Mouse (Mus musculus): Measurements from ENCODE around the gene Ano1. TPM values are rescaled to one million over a fixed set of nuclear protein-coding genes. Genes with fewer than 3 reads are reported as not detected.

The Ano1 gene
- polyA plus RNA-seq, 1 experiment from 2014 or later, result 26.0 TPM

GRCm38 (mm10) chr7:144620721-144621681, 130.8 kb downstream of the Ano1 start:
- Histone ChIP-seq H3K4me1 (ENCODE audit: control insufficient read depth, insufficient read depth, low read length) (peaks cover 18% of the 10 kb centered on the region), H3K9ac (ENCODE audit: low read length) (no peak overlapping the region), H3K4me3 (ENCODE audit: low read depth, low read length) (no peak overlapping the region), H3K9me3 (ENCODE audit: control insufficient read depth, low read length) (peaks cover 4% of the 10 kb centered on the region; the same call in 1 of the 2 replicates), H3K27me3 (ENCODE audit: control insufficient read depth, insufficient read depth, low read length) (peaks cover under 1% of the 10 kb centered on the region; the same call in 1 of the 2 replicates), H3K36me3 (ENCODE audit: control insufficient read depth, insufficient read depth, low read length) (no peaks in the 10 kb centered on the region), H3K4me2 (no peak overlapping the region), H3K27ac (ENCODE audit: low read depth, low read length) (peak overlapping the region; percentile 14; the same call in 1 of the 2 replicates)
- ATAC-seq (ENCODE audit: low FRiP score) (peak; percentile 31; the same call in 1 of the 2 replicates), DNase-seq (ENCODE audit: low spot score, missing footprints) (no peak)
- 71% methylated on average over 22 of the region's 22 CpGs for WGBS

GRCm38 (mm10) chr7:144620315-144620714, 131.5 kb downstream of the Ano1 start:
- Histone ChIP-seq H3K9ac (ENCODE audit: low read length) (no peak overlapping the region), H3K4me1 (ENCODE audit: control insufficient read depth, insufficient read depth, low read length) (peaks cover 16% of the 10 kb centered on the region), H3K27ac (ENCODE audit: low read depth, low read length) (no peak overlapping the region), H3K4me3 (ENCODE audit: low read depth, low read length) (no peak overlapping the region), H3K4me2 (no peak overlapping the region), H3K27me3 (ENCODE audit: control insufficient read depth, insufficient read depth, low read length) (no peaks in the 10 kb centered on the region; the same call in 1 of the 2 replicates), H3K9me3 (ENCODE audit: control insufficient read depth, low read length) (peaks cover 4% of the 10 kb centered on the region; the same call in 1 of the 2 replicates), H3K36me3 (ENCODE audit: control insufficient read depth, insufficient read depth, low read length) (no peaks in the 10 kb centered on the region)
- ATAC-seq (ENCODE audit: low FRiP score), result no peak
- no peak for DNase-seq (ENCODE audit: low spot score, missing footprints)

GRCm38 (mm10) chr7:144615343-144615742, 136.4 kb downstream of the Ano1 start:
- Histone ChIP-seq H3K9ac (ENCODE audit: low read length) (no peak overlapping the region), H3K36me3 (ENCODE audit: control insufficient read depth, insufficient read depth, low read length) (peaks cover 3% of the 10 kb centered on the region; the same call in 1 of the 2 replicates), H3K4me2 (no peak overlapping the region), H3K27me3 (ENCODE audit: control insufficient read depth, insufficient read depth, low read length) (no peaks in the 10 kb centered on the region), H3K9me3 (ENCODE audit: control insufficient read depth, low read length) (no peaks in the 10 kb centered on the region), H3K27ac (ENCODE audit: low read depth, low read length) (no peak overlapping the region), H3K4me3 (ENCODE audit: low read depth, low read length) (no peak overlapping the region), H3K4me1 (ENCODE audit: control insufficient read depth, insufficient read depth, low read length) (no peaks in the 10 kb centered on the region)
- DNase-seq (ENCODE audit: low spot score, missing footprints), result no peak
- WGBS, result 83% methylated on average over 6 of the region's 6 CpGs
- no peak for ATAC-seq (ENCODE audit: low FRiP score)

GRCm38 (mm10) chr7:144612829-144613228, 138.9 kb downstream of the Ano1 start:
- no peak overlapping the region for H3K9ac ChIP-seq (ENCODE audit: low read length)
- H3K4me1 ChIP-seq (ENCODE audit: control insufficient read depth, insufficient read depth, low read length), result no peaks in the 10 kb centered on the region
- WGBS, result 87% methylated on average over 4 of the region's 4 CpGs
- H3K9me3 ChIP-seq (ENCODE audit: control insufficient read depth, low read length), result no peaks in the 10 kb centered on the region
- no peak overlapping the region for H3K4me3 ChIP-seq (ENCODE audit: low read depth, low read length)
- no peak overlapping the region for H3K27ac ChIP-seq (ENCODE audit: low read depth, low read length)
- ATAC-seq (ENCODE audit: low FRiP score), result no peak
- no peaks in the 10 kb centered on the region for H3K27me3 ChIP-seq (ENCODE audit: control insufficient read depth, insufficient read depth, low read length)
- peaks cover 3% of the 10 kb centered on the region; the same call in 1 of the 2 replicates for H3K36me3 ChIP-seq (ENCODE audit: control insufficient read depth, insufficient read depth, low read length)
- DNase-seq (ENCODE audit: low spot score, missing footprints), result no peak
- no peak overlapping the region for H3K4me2 ChIP-seq

- Histone ChIP-seq H3K4me2 (no peak overlapping the region), H3K9me3 (ENCODE audit: control insufficient read depth, low read length) (no peaks in the 10 kb centered on the region), H3K27me3 (ENCODE audit: control insufficient read depth, insufficient read depth, low read length) (no peaks in the 10 kb centered on the region), H3K27ac (ENCODE audit: low read depth, low read length) (no peak overlapping the region), H3K36me3 (ENCODE audit: control insufficient read depth, insufficient read depth, low read length) (peaks cover 3% of the 10 kb centered on the region; the same call in 1 of the 2 replicates), H3K9ac (ENCODE audit: low read length) (no peak overlapping the region), H3K4me3 (ENCODE audit: low read depth, low read length) (no peak overlapping the region), H3K4me1 (ENCODE audit: control insufficient read depth, insufficient read depth, low read length) (no peaks in the 10 kb centered on the region)
- WGBS, result 86% methylated on average over 4 of the region's 4 CpGs
- no peak for DNase-seq (ENCODE audit: low spot score, missing footprints)
- no peak for ATAC-seq (ENCODE audit: low FRiP score)
Measured at GRCm38 (mm10) chr7:144612351-144612750, 139.4 kb downstream of the Ano1 start.

- Histone ChIP-seq H3K9me3 (ENCODE audit: control insufficient read depth, low read length) (no peaks in the 10 kb centered on the region), H3K9ac (ENCODE audit: low read length) (no peak overlapping the region), H3K27me3 (ENCODE audit: control insufficient read depth, insufficient read depth, low read length) (no peaks in the 10 kb centered on the region), H3K4me3 (ENCODE audit: low read depth, low read length) (no peak overlapping the region), H3K36me3 (ENCODE audit: control insufficient read depth, insufficient read depth, low read length) (peaks cover 3% of the 10 kb centered on the region; the same call in 1 of the 2 replicates), H3K4me2 (no peak overlapping the region), H3K27ac (ENCODE audit: low read depth, low read length) (no peak overlapping the region), H3K4me1 (ENCODE audit: control insufficient read depth, insufficient read depth, low read length) (no peaks in the 10 kb centered on the region)
- ATAC-seq (ENCODE audit: low FRiP score), result no peak
- WGBS, result 92% methylated on average over 16 of the region's 16 CpGs
- DNase-seq (ENCODE audit: low spot score, missing footprints), result no peak
Measured at GRCm38 (mm10) chr7:144611595-144611994, 140.2 kb downstream of the Ano1 start.

GRCm38 (mm10) chr7:144609568-144609967, 142.2 kb downstream of the Ano1 start:
- Histone ChIP-seq H3K27ac (ENCODE audit: low read depth, low read length) (no peak overlapping the region), H3K9ac (ENCODE audit: low read length) (no peak overlapping the region), H3K36me3 (ENCODE audit: control insufficient read depth, insufficient read depth, low read length) (peaks cover 3% of the 10 kb centered on the region; the same call in 1 of the 2 replicates), H3K27me3 (ENCODE audit: control insufficient read depth, insufficient read depth, low read length) (no peaks in the 10 kb centered on the region), H3K4me2 (no peak overlapping the region), H3K4me3 (ENCODE audit: low read depth, low read length) (no peak overlapping the region), H3K9me3 (ENCODE audit: control insufficient read depth, low read length) (no peaks in the 10 kb centered on the region), H3K4me1 (ENCODE audit: control insufficient read depth, insufficient read depth, low read length) (no peaks in the 10 kb centered on the region)
- 83% methylated on average over 7 of the region's 7 CpGs for WGBS
- ATAC-seq (ENCODE audit: low FRiP score) (no peak), DNase-seq (ENCODE audit: low spot score, missing footprints) (no peak)

- Histone ChIP-seq H3K9me3 (ENCODE audit: control insufficient read depth, low read length) (no peaks in the 10 kb centered on the region), H3K4me2 (no peak overlapping the region), H3K4me3 (ENCODE audit: low read depth, low read length) (no peak overlapping the region), H3K27ac (ENCODE audit: low read depth, low read length) (no peak overlapping the region), H3K9ac (ENCODE audit: low read length) (no peak overlapping the region), H3K36me3 (ENCODE audit: control insufficient read depth, insufficient read depth, low read length) (no peaks in the 10 kb centered on the region), H3K27me3 (ENCODE audit: control insufficient read depth, insufficient read depth, low read length) (no peaks in the 10 kb centered on the region), H3K4me1 (ENCODE audit: control insufficient read depth, insufficient read depth, low read length) (no peaks in the 10 kb centered on the region)
- DNase-seq (ENCODE audit: low spot score, missing footprints), result no peak
- no peak for ATAC-seq (ENCODE audit: low FRiP score)
- WGBS, result 92% methylated on average over 15 of the region's 15 CpGs
Measured at GRCm38 (mm10) chr7:144607862-144608261, 143.9 kb downstream of the Ano1 start.

GRCm38 (mm10) chr7:144604735-144605134, 147.0 kb downstream of the Ano1 start:
- 82% methylated on average over 4 of the region's 4 CpGs for WGBS
- Histone ChIP-seq H3K27ac (ENCODE audit: low read depth, low read length) (no peak overlapping the region), H3K36me3 (ENCODE audit: control insufficient read depth, insufficient read depth, low read length) (0 out of 2 replicates have a peak, but pooled peaks cover under 1% of the 10 kb centered on the region), H3K4me1 (ENCODE audit: control insufficient read depth, insufficient read depth, low read length) (peaks cover 3% of the 10 kb centered on the region; the same call in 1 of the 2 replicates), H3K4me2 (no peak overlapping the region), H3K9ac (ENCODE audit: low read length) (no peak overlapping the region), H3K27me3 (ENCODE audit: control insufficient read depth, insufficient read depth, low read length) (no peaks in the 10 kb centered on the region), H3K4me3 (ENCODE audit: low read depth, low read length) (no peak overlapping the region), H3K9me3 (ENCODE audit: control insufficient read depth, low read length) (no peaks in the 10 kb centered on the region)
- DNase-seq (ENCODE audit: low spot score, missing footprints) (no peak), ATAC-seq (ENCODE audit: low FRiP score) (no peak)
